Mouse (Mus musculus) monocyte, adult 2 months (primary cell): ENCODE results near the gene Rgl2.
"Not testable (repeated sequence)": the region's sequence is repeated elsewhere in the genome, so short reads cannot be mapped to it uniquely, and the experiment has no call there.

ENCODE experiments used
- DNase-seq, 2 experiments: peaks; one replicate each; pipeline ENCODE4 v3.0.0; 2022; ENCODE audit warnings: low spot score in 2 of 2, low read depth in 1 of 2

Gene Rgl2

DNA sequence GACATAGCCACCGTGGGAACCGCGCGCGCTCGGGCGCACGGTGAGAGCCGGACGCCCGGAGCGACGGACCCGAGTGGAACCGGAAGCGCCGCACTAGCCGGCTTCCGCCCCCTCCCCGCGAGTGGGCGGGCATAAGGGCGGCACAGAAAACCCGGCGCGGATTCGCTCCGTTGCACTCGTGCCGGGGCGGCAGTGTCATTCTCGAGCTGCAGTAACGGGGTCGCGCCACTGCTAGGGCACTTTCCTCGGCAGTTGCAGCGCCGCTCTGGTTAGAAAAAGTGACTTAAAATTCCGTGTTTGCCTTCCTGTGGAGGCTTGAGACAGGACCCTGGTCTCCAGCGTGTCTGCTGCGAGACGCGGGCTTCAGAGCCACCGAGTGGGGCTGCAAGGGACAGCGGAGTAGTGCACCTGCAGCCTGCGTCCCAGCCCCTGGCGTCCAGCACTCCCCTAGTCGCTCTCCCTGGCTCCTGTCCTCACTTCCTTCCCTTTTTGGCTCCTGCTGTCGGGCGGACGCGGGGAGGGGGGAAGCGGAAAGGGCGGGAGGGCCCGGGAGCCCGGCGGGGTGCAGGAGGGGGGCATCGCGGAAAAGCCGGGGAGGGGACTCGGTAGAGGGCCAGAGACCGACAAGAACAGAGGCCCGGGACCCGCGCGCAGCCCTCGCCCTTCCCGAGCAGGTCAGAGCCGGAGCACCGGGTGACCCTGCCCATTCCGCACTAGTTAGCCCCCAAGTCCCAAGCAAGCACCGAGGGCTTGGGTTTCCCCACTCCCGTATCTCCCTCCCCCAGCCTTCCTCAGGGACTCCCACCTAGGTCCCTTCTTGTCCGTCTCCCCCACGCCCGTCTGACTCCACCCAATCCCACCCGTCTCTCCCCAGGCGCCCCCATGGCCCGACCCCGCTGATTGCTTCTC is at the start of gene Rgl2:
Gene Rgl2, plus strand, starts transcription at position 173 of the 909 bp plus-strand sequence.
- peak; percentile 78 to 85 for DNase-seq

DNA sequence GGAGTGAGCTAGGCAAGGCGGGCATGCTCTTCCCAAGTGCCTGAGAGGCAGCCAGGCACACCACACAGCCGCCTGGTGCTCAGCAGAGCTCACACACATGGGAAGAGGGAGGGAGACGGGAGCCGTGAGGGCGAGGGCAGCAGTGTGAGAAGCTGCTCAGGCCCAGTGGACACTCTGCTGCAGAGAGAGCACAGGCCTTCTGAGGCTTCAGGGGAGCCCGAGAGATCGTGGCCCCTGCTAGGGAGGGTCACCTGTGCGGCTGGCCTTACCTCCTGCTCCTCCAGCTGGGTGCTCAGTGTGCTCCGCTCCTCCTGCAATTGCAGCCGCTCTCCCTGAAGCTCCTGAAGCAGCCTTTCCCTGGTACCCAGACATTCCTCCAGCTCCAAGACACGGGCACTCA is 45.0 kb upstream of the Rgl2 start:
- not testable (repeated sequence) for DNase-seq

DNA sequence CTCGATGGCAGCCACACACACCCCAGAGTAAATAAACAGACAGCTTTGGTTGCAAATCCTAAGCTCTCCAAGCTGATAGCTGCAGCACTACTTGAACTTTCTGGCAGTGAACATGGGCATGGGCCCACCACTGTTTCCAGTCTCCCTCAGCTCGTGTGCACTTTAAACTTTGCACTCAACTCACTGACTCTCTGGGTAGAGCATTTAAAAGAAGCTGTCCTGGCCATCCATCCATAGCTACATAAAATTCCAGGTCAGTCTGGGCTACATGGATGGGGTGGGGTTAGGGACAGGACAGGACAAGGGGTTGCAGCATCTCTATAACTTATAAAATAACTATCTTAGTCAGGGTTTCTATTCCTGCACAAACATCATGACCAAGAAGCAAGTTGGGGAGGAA is 41.5 kb upstream of the Rgl2 start:
- DNase-seq: not testable (repeated sequence)

DNA sequence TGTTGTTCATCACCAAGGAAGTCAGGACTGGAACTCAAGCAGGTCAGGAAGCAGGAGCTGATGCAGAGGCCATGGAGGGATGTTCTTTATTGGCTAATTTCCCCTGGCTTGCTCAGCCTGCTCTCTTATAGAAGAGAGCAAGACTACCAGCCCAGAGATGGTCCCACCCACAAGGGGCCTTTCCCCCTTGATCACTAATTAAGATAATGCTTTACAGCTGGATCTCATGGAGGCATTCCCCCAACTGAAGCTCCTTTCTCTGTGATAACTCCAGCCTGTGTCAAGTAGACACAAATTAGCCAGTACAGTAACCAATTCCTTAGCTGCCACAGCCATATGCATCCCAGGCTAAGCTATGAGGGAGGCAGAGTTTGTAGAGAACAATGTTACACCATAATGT is 41.1 kb upstream of the Rgl2 start:
- DNase-seq: not testable (repeated sequence)

DNA sequence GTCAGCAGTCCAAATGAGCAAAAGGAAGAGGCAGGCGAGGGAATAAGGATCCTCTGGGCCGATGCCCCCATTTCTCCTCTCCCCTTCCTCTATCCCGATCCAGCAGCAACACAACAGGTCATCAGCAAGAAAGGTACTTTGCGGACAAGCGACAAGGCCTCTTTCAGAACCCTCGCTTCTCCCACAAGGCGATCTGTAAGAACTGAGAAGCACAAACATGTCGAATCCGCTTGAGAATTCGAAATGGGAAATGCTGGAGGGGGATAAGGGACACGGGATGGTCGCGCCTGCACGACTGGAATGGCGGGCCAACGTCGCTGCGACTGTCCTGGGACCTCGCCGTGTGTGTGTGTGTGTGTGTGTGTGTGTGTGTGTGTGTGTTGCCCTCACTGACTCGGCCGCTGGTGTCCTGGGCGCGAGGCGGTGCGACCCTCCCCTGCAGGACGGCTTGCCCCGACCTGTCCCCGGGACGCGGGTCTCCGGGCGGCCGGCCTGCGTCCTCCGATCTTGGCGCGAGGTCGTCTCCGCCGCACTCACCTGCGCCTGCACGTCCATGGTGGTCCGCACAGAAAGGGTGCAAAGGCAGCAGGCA is 39.3 kb upstream of the Rgl2 start:
- DNase-seq: not testable (repeated sequence)

DNA sequence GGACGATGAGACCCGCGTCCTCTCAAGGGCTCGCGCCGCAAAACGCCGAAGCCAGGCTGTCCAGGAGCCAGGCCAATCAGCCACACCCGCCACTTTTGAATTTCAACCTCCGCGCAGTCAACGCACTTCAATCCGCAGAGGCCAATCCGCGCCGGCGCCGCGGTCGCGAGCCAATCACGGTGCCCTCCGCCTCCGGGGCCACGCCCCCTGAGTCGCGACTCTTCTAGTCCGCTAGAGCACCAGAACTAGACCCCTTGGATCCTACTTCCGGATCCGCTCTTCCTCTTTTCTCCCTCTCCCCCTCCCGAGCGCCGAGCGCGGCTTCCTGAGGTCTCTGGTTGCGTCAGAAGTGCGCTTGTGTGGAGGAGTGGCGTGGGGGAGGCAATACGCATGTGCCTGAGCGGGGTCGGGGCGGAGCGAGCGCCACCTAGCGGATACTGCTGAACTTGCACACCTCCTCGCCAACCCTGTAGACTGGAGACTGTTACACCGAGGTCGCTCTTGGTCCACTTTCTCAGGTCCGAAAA is 38.7 kb upstream of the Rgl2 start, which contains the start of gene Kifc1:
Gene Kifc1, minus strand, starts transcription at position 129 of the 527 bp plus-strand sequence.
- DNase-seq: peak; percentile 98 to 99

DNA sequence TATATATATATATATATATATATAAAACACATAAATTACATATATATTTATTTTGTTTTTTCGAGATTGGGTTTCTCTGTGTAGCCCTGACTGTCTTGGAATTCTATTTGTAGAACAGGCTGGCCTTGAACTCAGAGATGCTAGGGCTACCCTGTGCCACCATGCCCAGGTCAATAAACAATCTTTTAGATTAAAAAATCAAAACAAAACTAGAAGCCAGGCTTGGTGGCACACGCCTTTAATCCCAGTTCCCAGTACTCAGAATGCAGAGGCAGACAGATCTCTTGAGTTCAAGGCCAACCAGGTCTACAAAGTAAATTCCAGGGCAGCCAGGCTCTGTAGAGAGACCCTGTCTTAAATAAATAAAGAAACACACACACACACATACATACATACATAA is 38.0 kb upstream of the Rgl2 start:
- no peak for DNase-seq

DNA sequence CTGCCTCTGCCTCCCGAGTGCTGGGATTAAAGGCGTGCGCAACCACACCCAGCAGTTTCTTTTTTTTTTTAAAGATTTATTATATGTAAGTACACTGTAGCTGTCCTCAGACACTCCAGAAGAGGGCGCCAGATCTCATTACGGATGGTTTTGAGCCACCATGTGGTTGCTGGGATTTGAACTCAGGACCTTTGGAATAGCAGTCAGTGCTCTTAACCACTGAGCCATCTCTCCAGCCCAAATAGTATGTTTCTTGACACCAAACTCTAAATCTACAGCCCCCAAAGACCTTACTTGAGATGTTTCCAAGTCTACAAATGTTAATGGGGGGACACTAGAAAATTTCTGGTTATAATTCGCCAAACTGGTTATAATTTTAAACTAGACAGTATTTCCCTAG is 37.5 kb upstream of the Rgl2 start:
- DNase-seq: not testable (repeated sequence)

DNA sequence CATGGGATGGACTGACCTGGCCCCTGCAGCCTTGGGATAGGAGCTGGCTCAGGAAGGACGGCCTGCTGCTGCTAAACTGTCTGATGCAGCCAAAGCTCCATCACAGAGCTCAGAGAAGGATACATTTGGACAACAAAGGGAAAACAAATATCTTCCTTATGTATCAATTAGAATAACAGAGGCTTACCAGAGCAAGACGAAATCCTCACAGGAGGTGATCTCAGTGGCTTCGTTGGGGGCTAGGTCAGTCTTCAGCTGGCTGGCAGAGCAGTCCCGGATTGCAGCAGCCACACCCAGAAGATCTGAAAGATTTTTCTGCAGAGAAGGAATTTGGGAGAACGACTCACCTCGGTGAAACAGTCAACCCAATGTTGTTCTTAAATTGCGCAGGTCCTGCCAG is 36.9 kb upstream of the Rgl2 start:
- no peak for DNase-seq

DNA sequence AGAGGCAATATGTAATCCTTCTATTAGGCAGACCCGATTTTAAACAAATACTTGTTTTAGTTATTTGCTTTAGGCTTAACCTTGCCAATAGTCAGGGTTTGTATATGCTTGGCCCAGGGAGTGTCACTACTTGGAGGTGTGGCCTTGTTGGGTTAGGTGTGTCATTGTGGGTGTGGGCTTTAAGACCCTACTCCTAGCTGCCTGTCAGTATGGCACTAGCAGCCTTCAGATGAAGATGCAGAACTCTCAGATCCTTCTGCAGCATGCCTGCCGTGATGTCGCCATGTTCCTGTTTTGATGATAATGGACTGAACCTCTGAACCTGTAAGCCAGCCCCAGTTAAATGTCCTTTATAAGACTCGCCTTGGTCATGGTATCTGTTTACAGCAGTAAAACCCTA is 36.3 kb upstream of the Rgl2 start:
- not testable (repeated sequence) for DNase-seq

DNA sequence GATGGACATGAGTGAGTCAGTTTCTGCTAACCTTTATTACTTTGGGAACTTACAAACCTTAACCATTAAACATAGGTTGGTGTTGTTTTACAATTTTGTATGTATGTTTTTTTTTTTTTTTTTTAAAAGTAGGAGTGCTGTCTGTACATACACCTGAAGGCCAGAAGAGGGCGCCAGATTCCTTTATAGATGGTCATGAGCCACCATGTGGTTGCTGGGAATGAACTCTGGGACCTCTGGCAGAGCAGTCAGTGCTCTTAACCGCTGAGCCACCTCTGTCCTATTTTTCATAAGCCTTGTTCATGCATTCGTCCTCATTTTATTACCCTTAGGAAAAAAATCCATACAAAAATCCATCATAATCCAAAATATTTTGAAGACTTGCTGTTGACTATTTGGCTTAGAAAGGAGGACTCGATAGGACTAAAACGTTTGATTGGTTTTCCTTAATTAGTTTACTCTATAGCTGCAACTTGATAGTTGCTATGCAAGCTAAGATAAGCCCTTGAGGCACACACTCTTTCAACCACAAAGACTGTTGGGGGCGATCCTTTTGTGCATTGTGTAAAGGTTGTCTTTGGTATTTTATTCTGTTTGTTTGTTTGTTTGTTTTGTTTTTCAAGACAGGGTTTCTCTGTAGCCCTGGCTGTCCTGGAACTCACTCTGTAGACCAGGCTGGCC is 32.1 kb upstream of the Rgl2 start:
- DNase-seq: no peak

DNA sequence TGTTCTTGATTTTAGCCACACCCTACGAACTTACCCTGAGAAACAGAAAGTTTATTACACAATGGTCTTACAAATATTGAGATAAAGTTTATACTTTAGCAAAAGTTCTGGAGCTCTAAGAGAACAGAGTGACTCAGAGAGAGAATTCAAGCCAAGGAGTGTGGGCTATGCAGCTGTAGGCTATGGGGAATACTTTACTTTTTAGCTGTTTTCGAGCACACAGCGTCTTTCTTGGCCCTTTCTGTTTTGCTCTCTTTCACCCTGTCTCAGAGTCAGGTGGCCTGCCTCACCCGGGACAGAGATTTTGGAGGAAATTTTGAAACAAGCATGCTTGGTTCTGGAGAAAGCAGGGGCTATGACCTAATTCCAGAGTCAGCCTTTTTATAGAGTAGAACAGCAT is 31.1 kb upstream of the Rgl2 start:
- not testable (repeated sequence) for DNase-seq

DNA sequence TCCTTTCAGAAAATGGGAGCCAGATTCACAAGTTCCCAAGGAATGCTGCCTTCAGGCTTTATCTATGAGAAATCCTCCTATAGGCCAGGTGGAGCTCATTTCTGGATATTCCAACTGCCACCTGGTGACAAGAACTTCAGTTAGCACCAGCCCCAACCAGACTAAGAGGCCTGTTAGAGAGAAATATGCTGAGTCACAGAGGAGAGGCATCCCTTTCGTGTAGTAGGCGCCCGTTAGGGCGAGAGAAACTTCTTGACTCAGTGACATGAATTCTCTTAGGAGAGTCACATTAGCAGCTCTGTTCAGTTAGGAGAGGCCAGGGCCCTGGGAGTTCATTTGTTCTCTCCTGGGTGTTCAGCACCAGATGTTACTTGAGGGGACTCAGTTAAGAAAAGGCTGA is 29.7 kb upstream of the Rgl2 start:
- DNase-seq: no peak

DNA sequence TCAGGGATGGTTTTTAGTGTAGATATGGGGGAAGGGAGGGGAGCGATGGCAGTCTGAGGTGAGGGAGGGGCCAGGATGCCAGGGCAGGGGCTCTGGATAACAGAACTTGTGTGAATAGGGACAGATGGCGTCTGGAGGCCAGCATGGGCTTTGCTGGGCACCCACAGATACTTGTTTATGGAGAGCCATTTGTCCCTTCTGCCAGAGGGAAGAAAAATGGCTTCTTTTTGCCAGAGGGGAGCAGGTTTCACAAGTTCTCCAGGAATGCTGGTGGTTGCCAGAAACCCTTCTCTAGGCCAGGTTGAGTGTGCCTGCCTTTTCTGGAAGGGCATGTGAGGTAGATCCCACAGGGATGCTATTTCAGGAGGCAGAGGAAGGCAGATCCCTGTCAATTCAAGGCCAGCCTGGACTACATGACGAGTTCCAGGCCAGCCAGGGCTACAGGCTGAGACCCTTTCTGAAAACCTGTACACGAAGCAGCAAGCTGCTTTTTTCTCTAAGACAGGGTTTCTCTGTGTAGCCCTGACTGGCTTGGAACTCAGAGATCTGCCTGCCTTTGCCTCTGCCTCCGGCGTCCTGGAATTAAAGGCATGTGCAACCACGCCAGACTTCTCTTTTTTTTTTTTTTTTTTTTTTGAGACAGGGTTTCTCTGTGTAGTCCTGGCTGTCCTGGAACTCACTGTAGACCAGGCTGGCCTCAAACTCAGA is 28.9 kb upstream of the Rgl2 start:
- DNase-seq: no peak

DNA sequence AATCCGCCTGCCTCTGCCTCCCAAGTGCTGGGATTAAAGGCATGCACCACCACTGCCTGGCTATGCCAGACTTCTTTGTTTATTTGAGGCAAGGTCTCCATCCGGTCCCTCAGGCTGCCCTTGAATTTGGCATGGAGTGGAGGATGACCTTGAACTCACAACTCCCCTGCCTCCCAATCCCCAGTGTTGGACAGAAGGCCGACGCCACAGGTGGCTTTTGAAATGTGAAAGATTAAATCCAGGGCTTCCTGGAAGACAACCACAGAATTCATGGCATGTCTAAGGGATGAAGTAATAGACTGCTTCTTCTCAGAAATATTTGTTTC is 28.4 kb upstream of the Rgl2 start:
- no peak for DNase-seq

DNA sequence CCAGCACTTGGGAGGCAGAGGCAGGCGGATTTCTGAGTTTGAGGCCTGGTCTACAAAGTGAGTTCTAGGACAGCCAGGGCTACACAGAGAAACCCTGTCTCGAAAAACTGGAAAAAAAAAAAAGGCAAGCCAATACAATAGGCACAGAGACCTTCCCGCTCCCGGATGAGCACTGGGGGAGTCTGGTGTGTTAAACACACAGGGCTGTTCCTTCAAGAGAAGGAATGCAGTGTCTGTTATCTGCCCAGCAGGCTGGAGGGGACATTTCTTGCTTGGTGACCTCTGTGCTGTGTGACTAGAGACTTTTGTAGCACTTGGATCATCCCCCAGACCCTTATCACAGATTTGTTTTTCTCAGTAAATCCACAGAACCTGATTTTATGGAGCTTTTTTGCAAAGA is 27.7 kb upstream of the Rgl2 start:
- no peak for DNase-seq

DNA sequence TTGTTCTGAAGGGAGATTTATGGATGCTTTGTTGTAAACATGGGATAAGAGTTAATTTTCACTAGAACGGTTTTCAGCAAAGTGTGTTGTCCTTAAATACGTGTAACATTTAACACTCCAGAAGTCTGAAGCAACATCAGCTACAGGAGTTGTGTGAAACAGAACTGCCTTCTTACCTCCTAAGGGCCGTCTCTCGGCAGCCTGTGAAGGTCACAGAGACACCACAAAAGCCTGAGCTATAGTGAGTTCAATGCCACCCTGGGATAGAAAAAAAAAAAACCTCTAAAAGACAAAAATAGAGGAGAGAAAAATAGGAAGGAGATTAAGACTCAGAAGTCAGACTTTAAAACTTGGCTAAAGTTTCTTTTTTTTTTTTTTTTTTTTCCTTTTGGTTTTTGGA is 27.3 kb upstream of the Rgl2 start:
- DNase-seq: no peak

DNA sequence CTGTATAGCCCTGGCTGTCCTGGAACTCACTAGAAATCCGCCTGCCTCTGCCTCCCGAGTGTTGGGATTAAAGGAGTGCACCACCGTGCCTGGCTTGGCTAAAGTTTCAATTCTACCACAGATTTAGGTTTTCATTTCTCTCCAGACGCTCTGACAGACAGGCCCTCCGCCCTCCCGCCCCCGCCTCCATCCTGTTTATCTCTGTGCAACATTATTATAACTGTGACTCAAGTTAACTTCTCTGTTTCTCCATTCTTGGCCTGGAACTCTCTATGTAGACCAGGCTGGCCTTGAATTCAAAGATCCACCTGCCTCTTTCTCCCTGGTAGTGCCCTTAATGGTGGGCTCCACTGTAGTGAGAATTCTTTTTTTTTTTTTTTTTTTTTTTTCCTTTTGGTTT is 26.9 kb upstream of the Rgl2 start:
- no peak for DNase-seq

DNA sequence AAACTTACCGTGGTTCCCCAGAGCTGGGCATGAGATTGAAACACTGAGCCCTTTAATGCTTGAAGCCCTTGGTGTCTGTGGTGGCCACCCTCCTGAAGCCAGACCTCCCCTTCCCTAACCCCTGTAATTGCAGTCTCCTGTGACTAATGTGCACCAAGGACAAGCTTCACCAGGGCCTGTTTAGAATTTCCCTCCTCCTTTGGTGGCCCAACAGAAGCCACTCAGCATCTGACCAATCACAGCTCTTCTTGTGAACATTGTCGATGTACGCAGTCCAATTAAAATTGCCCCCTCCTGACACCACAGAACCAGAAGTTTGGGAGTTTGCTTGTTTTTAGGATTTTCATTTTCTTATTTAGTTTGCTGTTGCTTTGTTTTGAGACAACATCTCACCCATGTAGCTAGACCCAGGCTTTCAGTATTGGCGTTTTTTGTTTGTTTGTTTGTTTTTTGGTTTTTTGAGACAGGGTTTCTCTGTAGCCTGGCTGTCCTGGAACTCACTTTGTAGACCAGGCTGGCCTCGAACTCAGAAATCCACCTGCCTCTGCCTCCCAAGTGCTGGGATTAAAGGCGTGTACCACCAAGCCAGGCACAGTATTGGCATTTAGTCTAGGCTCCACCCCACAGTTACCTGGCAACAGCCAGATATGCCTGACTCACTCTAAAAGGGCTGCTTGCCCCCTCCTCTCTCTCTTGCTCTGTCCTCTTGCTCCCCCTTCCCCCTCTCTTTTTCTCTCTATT is 25.3 kb upstream of the Rgl2 start:
- DNase-seq: not testable (repeated sequence)

DNA sequence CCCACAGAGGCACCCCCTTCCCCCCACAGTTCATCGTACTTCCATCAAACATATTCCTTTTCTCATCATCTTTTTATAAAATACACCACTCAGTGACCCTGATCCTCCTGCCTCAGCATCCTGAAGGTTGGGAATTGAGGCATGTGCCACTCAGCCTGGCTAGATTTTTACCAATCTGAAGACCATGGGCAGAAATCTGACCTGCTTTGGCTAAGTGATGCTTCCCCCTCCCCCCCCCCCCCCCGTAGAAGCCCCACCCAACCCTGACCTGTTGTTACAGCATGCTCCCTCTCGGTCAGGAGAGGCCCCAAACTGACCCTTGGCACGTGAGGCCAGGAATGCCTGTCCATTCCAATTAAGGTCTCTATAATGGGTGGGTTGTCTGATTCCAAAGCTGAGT is 24.5 kb upstream of the Rgl2 start, which contains the start of gene Platr17:
Gene Platr17, plus strand, starts transcription at position 301 of the 400 bp plus-strand sequence.
- DNase-seq: not testable (repeated sequence)
